17 mouse cellular contexts compared by ENCODE assay signal in the genomic region with DNA sequence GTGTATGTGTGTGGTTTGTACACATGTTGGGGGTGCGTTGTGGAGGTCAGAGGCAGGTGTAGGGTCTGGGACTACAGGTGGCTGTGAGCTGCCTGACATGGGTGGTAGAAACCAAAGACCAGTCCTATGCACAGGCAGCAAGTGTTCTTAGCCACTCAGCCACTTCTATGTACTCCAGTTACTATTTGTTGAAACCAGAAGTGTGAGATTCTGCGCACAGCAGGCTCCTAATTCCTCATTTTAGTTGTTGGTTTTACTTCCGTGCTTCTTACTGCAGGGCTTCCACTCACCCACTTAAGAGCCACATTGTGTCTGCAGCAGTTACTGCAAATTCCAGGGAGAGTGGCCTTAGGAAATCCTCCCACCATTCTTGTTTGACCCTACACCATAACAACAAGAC.
A peak's percentile ranks its signal among the peaks of the same experiment; 100 is the strongest.
DNase-seq lines count a peak whose midpoint lies in the region; ATAC-seq and TF ChIP-seq lines count a peak whose summit lies in the region.
"Had no signal": no experiment of that assay in that cellular context is flagged by ENCODE, and none has a peak within 500 bp of the region (broad histone marks: within the 10 kb centered on the region; RNA-seq: fewer than 3 reads in every experiment).

No protein-coding gene starts in this region.

- H3K4me2 ChIP-seq in lung, postnatal 0 days (replicated peaks; ENCODE audit: low read depth, low read length): no peak overlapping the region
- no peak overlapping the region for H3K4me2 ChIP-seq in forebrain, embryonic 15.5 days (replicated peaks)
- H3K4me2 ChIP-seq: liver, embryonic 15.5 days; midbrain, embryonic 11.5 days had no signal

- no peak for TF ChIP-seq EP300 in lung, postnatal 0 days (IDR thresholded peaks at IDR 0.05)

- no peaks in the 10 kb centered on the region for H3K36me3 ChIP-seq in lung, postnatal 0 days (ENCODE audit: insufficient read depth, low read length)
- no peaks in the 10 kb centered on the region for H3K36me3 ChIP-seq in forebrain, embryonic 15.5 days
- H3K36me3 ChIP-seq: hindbrain, embryonic 10.5 days; liver, embryonic 15.5 days had no signal

- H3K4me1 ChIP-seq in lung, postnatal 0 days (ENCODE audit: insufficient read depth, low read depth, low read length): no peaks in the 10 kb centered on the region
- no peaks in the 10 kb centered on the region for H3K4me1 ChIP-seq in brown adipose tissue, adult 24 weeks (ENCODE audit: control insufficient read depth, insufficient read depth, insufficient read length, low read length)
- no peaks in the 10 kb centered on the region for H3K4me1 ChIP-seq in forebrain, embryonic 15.5 days
- H3K4me1 ChIP-seq: hindbrain, embryonic 10.5 days; liver, embryonic 15.5 days had no signal

- no peak for TF ChIP-seq CTCF in lung, postnatal 0 days (IDR thresholded peaks at IDR 0.05)

- no peaks in the 10 kb centered on the region for H3K27me3 ChIP-seq in lung, postnatal 0 days (replicated peaks; ENCODE audit: insufficient read depth, low read length)
- H3K27me3 ChIP-seq in forebrain, embryonic 15.5 days: no peaks in the 10 kb centered on the region
- H3K27me3 ChIP-seq: liver, embryonic 15.5 days had no signal

- DNase-seq in layer of hippocampus, adult 11-12 months (ENCODE audit: low spot score): peak; percentile 18
- no peak for DNase-seq in layer of hippocampus, postnatal 10 days (ENCODE audit: low spot score in 2 of 2)
- DNase-seq in lung, postnatal 0 days (ENCODE audit: low spot score): peak; percentile 61
- no peak for DNase-seq in lung, postnatal 14 days
- peak; percentile 5 to 29 for DNase-seq in monocyte, adult 2 months (ENCODE audit: low read depth in 1 of 2, low spot score in 2 of 2)
- DNase-seq in right cerebral cortex, postnatal 14 days: no peak
- DNase-seq: adrenal gland, postnatal 10 days; cerebellum, adult 8-10 months; gastrocnemius, postnatal 36 days; thymus, postnatal 25 days had no signal

- H3K4me3 ChIP-seq in lung, postnatal 0 days (ENCODE audit: low read depth, low read length): no peak overlapping the region
- no peak overlapping the region for H3K4me3 ChIP-seq in brown adipose tissue, adult 24 weeks (ENCODE audit: insufficient read depth, low read depth, low read length)
- H3K4me3 ChIP-seq in forebrain, embryonic 15.5 days: no peak overlapping the region
- H3K4me3 ChIP-seq: hindbrain, embryonic 10.5 days; left cerebral cortex, adult 2 months; liver, embryonic 15.5 days had no signal

- ATAC-seq in lung, postnatal 0 days: peak; percentile 43; the same call in 1 of the 2 replicates
- ATAC-seq in forebrain, embryonic 15.5 days (replicated peaks): no peak
- ATAC-seq: inflammation-experienced regulatory T-cells, adult 6 months had no signal

- no peak overlapping the region for H3K27ac ChIP-seq in lung, postnatal 0 days (ENCODE audit: low read length)
- peak overlapping the region; percentile 80 for H3K27ac ChIP-seq in brown adipose tissue, adult 24 weeks (replicated peaks; ENCODE audit: low read depth, low read length)
- no peak overlapping the region for H3K27ac ChIP-seq in forebrain, embryonic 15.5 days (replicated peaks)
- H3K27ac ChIP-seq: hindbrain, embryonic 10.5 days; left cerebral cortex, adult 2 months; liver, embryonic 15.5 days had no signal

- H3K9me3 ChIP-seq in lung, postnatal 0 days (ENCODE audit: low read length): no peaks in the 10 kb centered on the region
- H3K9me3 ChIP-seq in forebrain, embryonic 15.5 days: no peaks in the 10 kb centered on the region
- H3K9me3 ChIP-seq: hindbrain, embryonic 10.5 days; liver, embryonic 15.5 days had no signal

- 49% methylated on average over 3 of the region's 3 CpGs for WGBS in lung, postnatal 0 days
- WGBS in forebrain, embryonic 15.5 days: 89% methylated on average over 3 of the region's 3 CpGs

- no peak overlapping the region for H3K9ac ChIP-seq in lung, postnatal 0 days (replicated peaks; ENCODE audit: low read depth)
- H3K9ac ChIP-seq in forebrain, embryonic 15.5 days (replicated peaks): no peak overlapping the region
- H3K9ac ChIP-seq: liver, embryonic 15.5 days had no signal

Comparison
In these comparisons a context has a peak if more than half of its experiments do, and no peak if none do; other contexts are left out.
1. DNase-seq: peak in layer of hippocampus, adult 11-12 months (single experiment), lung, postnatal 0 days (single experiment) and monocyte, adult 2 months (2 of 2); none in layer of hippocampus, postnatal 10 days (0 of 2), lung, postnatal 14 days (single experiment) and right cerebral cortex, postnatal 14 days (single experiment).